Mouse (Mus musculus): ENCODE measurements at regions not wholly inside any gene's neighbourhood (a gene's known extent, or its start where the extent isn't known, plus 50 kb on each side); places are given as distances from the start of the nearest gene placed in this dataset.

DNA sequence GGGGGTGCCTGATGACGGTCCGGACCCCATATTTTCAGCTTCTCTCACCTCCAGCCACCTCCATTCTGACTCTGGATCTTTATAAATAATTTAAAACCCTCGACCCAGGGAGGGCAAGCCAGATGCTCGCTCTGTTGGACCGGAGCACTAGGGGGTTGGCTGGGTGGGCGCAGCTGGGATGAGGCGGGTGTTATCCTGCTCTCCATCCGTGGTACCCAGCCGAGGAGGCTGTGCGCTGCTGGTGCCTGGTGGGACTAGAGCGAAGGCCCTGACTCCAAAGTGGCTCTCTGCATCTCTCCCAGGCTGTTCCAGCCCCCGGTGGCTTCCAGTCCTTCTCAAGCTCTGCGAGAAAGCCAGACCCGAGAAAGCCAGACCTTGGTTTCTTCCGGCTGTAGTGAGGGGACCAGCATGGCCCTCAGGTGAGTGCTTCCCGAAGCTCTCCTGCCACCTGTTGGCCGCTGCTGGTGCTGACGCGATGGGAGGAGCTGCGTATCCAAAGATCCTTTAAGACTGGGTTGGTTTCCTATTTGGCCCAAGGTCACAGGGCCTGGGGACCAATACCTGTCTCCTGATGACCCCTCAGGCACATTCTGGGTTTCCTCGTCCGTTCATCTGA lies 127.1 kb upstream of the Pitx1 start:
- peak; percentile 63; the same call in 1 of the 2 replicates for ATAC-seq (replicated peaks; ENCODE audit: poor library complexity)

DNA sequence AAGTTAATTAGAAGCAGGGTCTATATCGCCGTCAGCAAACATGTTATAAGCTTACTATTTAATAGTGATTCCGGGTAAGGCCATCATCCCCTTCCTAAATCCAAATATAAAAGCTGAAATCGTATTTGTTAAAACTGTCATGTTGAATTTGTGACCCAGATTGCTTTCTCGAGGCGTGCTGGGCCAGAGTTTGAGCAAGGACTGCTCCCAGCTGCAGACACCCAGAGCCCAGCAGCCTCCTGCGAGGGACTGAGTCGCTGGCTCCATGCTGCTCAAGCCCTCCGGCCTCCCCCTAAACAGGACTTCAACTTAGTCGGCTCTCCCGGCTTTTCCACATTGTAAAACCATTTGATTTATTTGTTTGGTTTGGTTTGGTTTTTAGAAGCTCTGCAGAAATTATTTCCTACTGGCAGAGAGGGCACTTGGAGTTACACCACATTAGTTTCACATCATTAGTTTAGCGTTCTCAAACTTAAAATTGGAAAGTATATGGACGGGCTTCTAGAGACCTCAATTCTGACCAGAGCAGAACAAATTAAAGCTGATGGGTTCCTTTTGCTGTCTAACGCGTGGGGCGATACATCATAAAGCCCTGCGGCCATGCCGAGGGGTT lies 126.4 kb upstream of the Pitx1 start:
- no peak for ATAC-seq (replicated peaks; ENCODE audit: poor library complexity)

DNA sequence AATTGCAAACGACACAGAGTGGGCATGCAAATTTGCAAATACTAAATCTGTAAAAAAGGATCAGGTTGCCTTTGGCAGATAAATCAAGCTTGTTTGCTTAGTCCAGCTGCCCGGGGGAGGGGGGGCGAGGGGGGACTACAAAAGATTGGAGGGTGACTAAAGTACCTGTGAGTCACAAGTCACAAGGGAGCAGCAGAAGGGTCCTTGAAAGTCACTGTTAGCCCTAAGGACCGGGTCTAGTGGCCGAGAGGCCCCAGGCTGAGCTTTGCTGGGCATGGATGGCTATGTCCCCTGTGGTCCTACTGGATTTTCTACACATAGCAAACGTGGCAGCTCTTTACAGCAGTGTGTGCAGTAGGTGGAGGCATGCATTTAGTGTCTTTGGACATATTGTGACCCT lies 118.4 kb upstream of the Pitx1 start:
- no peak for ATAC-seq (replicated peaks; ENCODE audit: poor library complexity)

DNA sequence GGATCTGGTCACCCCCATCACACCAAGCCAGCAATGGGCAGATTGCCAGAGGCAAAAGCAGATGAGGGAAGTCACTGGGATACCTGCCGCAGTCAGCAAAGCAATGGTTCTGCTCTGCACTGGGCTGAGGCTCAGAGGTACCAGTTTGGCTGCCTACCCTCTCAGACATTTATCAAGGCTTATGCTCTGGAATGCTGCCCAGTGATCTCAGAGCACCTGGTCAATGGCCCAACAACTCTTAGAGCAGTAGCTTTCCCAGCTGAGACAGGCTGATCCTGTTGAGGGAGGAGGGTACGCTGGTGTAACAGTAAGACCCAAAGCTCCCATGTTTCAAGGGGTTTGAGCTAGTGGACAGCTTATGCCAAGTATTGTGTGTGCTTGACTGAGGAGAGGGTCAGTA lies 117.4 kb upstream of the Pitx1 start:
- no peak for ATAC-seq (replicated peaks; ENCODE audit: poor library complexity)

DNA sequence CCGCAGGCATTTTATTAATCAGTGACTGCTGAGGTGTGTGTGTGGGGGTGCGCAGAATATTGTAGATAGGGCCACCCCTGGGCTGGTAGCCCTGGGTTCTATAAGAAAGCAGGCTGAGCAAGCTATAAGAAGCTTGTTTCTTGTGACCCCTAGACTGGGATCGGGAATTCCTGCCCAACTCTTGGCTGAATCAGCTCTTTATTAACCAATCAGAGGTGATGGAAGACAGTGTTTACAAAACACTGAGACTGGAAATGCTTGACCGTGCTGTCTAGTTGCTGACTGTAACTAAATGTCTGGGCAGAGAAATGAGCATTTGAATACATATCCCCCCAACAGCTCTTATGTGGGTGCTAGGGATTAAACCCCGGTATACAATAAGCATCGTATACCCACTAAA lies 114.8 kb upstream of the Pitx1 start:
- no peak for ATAC-seq (replicated peaks; ENCODE audit: poor library complexity)

DNA sequence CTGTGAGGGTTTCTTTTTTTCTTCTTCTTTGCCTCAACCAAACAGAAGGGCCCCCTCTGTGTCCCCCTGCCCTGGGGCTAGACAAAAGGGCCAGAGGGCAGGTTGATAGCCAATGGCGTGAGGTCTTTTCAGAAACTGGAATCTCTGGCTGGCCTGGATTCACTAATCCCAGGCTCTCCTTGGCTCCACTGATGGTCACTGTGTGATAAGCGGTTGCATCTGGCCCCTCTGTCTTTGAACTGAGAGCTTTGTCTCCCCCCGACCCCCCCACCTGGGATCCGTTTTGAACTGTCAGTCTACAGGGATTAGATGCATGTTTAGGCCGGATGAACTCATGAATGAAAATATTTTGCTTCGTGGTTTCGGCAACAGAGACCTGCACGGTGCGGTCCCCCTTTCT lies 112.6 kb upstream of the Pitx1 start:
- no peak for ATAC-seq (replicated peaks; ENCODE audit: poor library complexity)

DNA sequence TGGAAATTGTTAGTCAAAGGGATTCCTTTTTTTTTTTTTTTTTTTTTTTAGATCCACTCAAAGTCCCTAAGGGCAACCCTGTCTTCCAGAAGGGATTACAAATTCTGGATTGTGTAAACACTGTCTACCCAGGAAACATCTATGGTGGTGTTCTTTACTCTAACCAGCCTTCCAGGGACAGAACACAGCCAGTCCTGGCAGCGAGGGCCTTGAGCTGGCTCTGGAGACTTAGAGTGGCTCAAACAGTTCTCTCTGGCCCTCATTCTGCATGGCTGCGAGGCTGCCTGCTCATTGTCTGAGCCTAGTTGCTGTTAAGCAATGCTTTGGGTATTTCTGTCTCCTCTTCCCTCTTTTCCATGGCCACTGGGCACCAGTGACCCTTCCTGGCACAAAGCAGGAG lies 112.2 kb upstream of the Pitx1 start:
- ATAC-seq (replicated peaks; ENCODE audit: poor library complexity): no peak

DNA sequence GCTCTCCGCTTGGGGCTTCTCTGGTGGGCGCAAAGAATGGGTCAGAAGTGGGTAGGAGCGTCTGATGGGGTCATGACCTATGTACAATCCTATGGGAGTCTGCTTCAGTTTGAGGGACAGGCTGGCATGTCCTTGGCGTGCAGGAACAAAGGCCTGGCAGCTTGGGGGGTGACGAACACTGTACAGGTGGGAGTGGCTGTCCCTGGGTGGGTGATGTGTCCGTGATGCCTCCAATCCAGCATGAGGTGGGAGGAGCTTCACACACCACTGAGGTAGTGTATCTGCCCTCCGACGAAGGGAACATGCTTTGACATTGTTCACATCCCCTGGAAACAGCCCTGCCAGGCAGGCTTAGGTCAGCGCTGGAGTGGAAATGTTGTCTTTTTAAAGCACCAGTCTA lies 101.4 kb upstream of the Pitx1 start:
- no peak for ATAC-seq (replicated peaks; ENCODE audit: poor library complexity)

DNA sequence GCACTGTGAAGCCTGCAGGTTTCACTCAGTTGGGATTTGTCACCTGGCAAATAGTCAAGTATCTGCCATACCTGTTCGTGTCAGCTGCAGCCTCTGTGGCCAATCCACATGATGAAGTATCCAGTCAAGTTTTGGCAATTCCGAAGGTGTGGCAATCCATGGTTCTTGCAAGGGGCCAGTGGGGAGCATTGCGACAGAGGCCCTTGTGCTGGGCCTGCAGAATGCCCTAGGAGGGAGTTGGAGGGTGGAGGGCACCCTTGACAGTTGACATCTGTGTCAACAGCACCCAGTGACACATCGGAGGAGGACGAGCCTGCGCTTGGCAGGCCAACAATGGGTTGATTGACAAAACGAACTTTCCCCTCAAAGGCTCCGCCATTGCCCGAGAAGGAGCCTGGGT lies 101.0 kb upstream of the Pitx1 start:
- ATAC-seq (replicated peaks; ENCODE audit: poor library complexity): peak; percentile 91

DNA sequence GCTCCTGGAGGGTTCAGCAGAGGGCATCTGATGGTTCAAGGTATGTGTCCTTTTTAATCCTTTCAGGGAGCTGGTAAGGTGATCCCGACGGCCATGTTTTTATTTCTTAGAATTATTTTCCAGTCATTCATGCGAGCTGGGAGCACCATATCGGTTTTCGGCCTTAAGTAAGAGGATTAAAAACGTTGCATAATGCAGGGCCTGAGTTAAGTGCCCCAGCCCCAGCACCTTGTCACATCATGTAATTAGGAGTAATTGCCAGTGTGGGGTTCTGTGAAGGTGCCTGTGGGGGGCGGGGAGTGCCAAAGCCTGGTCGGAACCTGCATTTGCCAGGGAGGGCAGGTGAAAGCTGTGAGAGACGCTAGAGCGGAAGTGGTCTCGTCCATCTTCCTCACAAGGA lies 94.6 kb upstream of the Pitx1 start:
- no peak for ATAC-seq (replicated peaks; ENCODE audit: poor library complexity)

DNA sequence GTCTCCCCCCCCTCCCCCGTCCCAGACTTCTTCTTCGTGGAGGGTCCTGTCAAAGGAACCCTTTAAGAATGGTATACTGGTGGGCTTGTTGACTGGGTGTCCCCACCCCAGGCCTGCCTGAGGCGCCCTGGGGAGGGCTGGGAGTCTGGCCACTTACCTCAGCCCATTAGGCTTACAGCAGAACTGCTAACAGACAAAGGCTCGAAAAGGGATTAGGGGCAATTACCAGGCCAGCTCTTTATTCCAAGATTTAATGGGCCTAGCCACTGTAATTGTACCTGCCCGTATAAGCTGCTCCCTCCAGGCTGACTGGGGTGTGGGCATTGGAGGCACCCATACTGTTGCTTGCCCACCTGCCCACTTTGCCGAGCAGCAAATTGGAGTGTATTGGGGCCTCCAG lies 93.8 kb upstream of the Pitx1 start:
- no peak for ATAC-seq (replicated peaks; ENCODE audit: poor library complexity)

DNA sequence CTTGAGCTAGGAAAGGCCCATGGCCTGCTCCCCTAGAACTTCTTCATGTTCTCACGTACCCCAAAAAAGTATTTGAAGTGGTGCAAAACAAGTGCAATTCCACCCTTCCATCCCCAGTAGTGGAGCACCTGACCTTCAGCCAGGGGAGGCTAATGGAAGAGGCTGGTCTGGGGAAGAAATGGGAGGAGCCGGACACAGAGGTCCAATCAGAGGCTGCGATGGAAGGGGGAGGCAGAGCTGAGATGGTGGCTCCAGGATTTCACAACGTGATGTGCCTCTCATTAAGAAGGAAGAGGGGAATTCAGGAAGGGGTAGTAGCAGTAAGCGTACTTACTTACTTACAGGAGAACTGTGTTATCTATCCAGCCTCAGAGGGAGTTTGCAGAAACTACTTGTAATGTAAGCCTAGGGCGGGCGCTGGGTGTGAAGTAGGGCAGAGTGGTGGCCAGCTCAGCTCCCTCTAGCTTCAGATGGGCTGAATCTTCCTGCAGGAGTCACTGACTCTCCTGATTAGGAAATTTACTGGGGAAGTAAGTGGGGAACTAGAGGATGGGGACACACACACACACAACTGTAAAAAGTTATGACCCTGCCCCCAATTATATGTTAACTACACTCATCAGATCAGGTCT lies 87.6 kb upstream of the Pitx1 start:
- no peak for ATAC-seq (replicated peaks; ENCODE audit: poor library complexity)

DNA sequence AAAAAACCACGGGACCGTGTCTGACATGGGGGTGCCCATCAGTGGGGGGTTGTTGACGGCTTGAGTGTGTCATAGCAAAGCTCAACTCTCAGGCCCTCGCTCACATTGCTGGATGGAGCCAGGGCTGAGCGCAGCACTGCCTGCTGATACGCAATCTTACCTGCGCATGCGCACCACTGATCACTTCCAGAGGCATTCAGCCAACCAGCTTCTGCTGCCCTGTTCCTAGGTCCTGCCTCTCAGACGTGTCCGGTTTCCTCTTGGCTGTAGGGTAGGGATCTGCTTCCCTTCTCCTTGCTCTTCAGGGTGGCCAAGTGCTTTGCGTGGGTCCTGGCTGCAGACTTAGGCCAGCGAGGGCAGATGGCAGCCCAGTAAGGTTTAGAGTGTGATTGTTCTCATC lies 81.3 kb upstream of the Pitx1 start:
- no peak for ATAC-seq (replicated peaks; ENCODE audit: poor library complexity)

DNA sequence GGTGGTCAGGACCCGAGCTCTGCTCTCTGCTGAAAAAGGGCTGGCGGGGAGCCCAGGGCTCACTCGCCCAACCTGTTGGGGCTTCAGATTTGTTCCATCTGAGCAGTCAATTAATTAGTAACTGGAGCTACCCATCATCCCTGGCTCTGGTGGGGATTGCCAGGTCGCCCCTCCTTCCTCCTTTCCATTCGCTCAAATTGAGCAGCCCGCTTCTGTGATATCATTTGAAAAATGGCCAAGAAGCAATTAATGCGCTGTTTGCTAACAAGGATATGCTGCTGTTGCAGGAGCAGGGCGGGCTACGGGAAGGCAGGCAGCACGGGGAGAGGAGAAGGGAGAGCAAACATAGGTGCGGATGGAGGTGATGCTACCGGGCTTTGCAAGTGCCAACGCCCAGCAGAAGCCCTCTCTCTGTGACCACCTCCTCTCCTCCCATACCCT lies 76.3 kb upstream of the Pitx1 start:
- ATAC-seq (replicated peaks; ENCODE audit: poor library complexity): no peak

DNA sequence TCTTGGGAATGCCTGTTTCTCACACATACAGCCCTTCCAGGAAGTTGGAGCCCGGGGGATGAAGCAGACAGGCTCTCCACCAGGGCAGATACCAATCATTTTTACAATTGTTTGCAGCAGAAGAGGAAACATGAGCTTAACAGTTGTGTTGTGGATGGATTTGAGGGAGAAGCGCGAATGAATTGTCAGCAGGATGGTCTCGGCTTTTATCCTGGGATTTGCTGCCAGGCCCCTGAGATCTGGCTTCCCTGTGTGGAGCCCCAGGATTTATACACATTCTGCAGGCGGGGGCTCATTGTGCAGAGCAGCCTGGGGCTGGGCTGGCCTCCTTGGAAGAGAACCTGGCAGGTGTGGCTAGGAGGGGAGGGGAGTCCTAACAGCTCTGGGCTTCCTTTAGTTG lies 73.9 kb upstream of the Pitx1 start:
- no peak for ATAC-seq (replicated peaks; ENCODE audit: poor library complexity)

DNA sequence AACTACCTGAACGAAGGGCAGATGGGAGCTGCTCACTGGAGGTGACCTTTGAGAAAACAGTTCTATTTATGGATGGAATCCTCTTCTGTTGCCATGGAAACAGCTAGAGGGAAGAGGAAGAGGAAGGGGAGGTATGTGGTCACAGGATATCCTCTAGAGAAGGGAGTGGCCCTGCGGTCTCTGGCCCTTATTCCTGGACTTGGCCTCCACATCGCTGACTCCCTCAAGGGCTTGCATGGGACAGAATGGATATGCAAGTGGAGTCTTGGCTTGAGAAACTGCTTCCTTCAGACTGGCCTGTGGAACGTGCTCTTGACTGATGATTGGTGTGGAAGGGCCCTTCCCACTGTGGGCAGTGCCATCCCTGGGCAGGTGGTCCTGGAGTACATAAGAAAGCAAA lies 68.9 kb upstream of the Pitx1 start:
- ATAC-seq (replicated peaks; ENCODE audit: poor library complexity): peak; percentile 17; the same call in 1 of the 2 replicates

DNA sequence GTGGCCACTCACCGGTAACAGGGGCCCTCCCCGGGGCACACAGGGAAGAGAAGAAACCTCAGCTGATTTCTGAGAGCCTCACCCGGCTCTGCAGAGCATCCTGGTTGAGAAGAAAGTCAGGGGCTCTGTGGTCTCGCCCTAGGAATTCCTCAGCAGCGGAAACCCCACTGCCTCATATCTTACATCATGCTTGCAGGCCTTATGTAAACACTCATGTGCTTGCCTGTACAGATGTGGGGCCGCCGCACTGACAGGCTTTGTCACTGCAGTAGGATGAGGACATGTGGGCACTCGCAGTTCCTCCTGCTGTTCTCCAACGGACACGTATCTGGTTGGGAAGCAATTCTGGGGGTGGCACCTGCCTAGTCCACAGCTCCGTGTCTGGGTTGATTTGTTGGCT lies 66.3 kb upstream of the Pitx1 start:
- ATAC-seq (replicated peaks; ENCODE audit: poor library complexity): 0 out of 2 replicates have a peak, but pooled peaks have one; percentile 20

DNA sequence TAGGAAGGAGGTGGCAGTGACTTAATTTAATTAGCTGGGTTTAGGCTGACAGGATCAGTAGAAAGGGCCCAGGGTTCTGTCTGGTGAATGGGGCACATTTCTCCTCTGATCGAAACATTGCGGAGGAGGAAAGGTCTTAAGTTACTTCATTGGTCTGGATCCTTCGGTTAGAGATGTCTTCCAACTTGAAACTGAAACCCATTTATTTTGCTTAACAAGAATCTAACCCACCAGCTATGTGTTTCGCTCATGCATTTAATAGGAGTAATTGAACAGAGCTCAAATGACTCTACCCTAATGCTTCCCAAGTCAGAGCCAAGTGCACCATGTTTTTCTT lies 64.2 kb upstream of the Pitx1 start:
- ATAC-seq (replicated peaks; ENCODE audit: poor library complexity): no peak

DNA sequence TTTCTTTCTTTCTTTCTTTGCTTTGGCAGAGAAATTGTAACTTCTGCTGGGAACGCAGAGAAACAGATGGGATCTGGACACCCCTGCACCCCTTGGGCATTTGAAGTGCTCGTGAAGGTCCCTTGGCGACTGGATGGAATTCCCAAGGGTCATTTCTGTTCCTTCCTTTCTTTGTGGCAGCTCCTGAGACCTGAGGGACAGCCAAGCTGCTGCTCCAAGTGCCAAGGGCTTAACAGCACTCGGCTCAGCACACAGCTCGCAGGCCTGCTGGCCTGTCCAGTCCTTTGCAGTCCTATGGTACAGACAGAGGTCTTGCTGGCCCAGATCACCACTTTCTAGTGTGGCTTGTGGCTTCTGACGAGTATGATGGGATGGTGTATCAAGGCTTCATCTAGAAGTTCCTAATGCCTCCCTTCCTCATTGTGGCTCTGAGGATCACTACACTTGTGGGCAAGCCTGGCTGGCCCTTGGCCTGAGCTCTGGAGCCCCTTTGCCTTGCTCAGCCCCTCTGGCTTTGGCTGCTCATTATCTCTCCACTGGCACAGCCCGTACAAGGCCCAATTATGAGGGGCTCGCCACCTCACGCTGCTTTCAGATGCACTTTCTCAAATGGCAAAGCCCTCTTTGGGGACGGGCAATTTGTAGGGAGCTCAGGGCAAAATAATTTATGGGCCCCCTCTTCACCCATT lies 63.7 kb upstream of the Pitx1 start:
- ATAC-seq (replicated peaks; ENCODE audit: poor library complexity): no peak

DNA sequence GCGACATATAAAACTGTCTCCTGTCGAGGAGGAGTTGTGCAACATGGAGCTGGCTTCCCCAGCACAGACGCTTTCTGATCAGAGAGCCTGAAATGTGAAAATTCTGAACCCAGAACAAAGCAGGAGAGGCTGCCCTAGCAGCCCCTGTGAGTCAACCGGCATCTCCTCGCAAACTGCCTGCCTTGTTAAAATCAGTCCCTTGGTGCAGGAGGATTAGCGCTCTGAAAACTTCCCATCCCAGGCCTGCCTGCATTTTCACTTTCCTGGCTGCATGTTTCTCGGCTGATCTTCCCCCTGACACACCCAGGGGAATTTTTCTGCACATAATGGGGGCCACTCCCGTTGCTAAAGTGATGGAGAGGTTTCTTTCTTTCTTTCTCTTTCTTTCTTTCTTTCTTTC lies 63.0 kb upstream of the Pitx1 start:
- no peak for ATAC-seq (replicated peaks; ENCODE audit: poor library complexity)

DNA sequence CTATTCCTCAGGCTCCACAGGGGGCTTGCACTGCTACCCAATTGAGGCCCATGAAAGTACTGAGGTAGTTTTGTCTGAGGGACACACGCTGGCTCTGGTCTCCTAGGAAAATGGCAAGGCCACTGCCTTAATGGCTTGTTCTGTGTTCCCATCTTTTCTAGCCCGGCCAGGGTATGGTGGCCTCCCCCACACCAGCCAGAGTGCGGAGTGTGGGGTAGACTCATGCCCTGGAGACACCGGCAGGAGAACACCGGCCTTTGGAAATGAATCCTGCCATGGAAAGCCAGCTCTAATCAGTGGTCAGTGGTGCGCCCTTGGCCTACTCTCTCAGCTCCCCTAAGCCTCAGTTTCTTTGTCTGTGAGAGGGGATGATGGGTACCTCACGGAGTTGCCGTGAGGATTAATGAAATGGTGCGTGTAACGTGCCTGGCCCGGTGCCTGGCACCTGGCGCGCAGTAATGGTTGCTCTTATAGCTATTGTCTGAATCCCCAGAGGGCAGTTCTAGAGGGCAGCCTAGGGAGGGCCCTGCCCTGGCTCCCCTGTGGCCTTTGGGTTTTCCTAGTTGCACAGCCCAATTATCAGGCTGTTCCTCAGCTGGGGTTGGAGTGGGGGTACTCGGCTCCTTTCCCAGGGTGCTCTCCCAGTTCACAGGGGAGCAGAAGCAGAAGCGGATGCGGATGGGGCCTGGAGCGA lies 62.4 kb upstream of the Pitx1 start:
- no peak for ATAC-seq (replicated peaks; ENCODE audit: poor library complexity)

DNA sequence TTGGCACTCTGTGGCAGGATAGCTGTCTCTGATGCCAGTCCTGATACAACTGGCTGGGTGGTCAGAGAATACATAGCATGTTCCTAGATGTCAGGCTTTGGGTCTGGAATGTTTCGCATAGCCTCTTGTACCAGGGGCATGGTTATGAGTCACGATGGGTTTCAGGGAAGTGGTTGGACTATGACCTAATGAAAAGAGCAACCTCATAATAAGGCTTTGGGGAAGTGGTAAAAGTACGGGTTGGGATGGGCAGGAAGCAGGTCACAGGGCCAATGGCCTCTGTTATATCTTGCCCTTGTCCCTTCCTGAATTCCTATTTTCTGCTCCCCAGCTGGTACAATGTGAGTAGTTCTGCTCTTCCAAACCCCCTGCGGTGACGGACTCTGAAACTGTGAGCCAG lies 59.5 kb upstream of the Pitx1 start:
- ATAC-seq (replicated peaks; ENCODE audit: poor library complexity): peak; percentile 95

All from megakaryocyte progenitor cell, adult 5-6 weeks (primary cell).